8 mouse cellular contexts compared by ENCODE assay signal in the genomic region with DNA sequence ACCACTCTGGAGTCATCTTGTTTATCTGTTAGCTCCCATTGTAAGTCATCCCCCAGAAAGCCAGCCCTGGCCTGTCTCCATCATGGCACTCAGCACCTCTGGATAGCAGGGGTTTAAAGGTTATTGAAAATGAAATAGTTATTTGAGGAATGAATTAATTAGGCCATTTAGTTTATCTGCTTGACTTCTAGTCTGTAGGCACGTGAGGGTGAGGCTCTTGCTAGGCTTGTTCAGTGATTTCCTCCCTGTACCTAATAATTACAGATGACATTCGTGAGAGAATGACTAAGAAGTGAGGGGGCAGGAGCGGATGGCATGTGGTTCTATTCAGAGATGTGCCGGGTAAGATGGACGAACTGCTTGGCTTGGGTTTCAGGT. TPM values are rescaled to one million over a fixed set of nuclear protein-coding genes. Genes with fewer than 3 reads are reported as not detected.
DNase-seq lines count a peak whose midpoint lies in the region; ATAC-seq and TF ChIP-seq lines count a peak whose summit lies in the region.

No protein-coding gene starts in this region.

- peaks cover 12% of the 10 kb centered on the region for H3K36me3 ChIP-seq in liver, embryonic 14.5 days (replicated peaks; ENCODE audit: control insufficient read depth, insufficient read depth, low read depth)

- peak overlapping the region; percentile 76 for H3K4me2 ChIP-seq in liver, embryonic 14.5 days (ENCODE audit: low read depth)

- H3K27me3 ChIP-seq in liver, embryonic 14.5 days (ENCODE audit: control insufficient read depth, insufficient read depth, low read length) = no peaks in the 10 kb centered on the region

- H3K4me3 ChIP-seq in gastrocnemius, adult 2 months = peak overlapping the region; percentile 98
- peak overlapping the region; percentile 53 to 61 for H3K4me3 ChIP-seq in liver, embryonic 14.5 days (ENCODE audit: insufficient read depth in 1 of 2, low read depth in 2 of 2, low read length in 2 of 2)

- WGBS in liver, embryonic 14.5 days (ENCODE audit: insufficient replicate concordance) = 82% methylated on average over 5 of the region's 5 CpGs

- H3K4me1 ChIP-seq in liver, embryonic 14.5 days (replicated peaks; ENCODE audit: control insufficient read depth in 2 of 2, insufficient read depth in 2 of 2, low read length in 1 of 2) = peaks cover 27 to 33% of the 10 kb centered on the region in 2 experiments

- peak overlapping the region; percentile 94 for H3K27ac ChIP-seq in gastrocnemius, adult 2 months
- peak overlapping the region; percentile 79 for H3K27ac ChIP-seq in liver, embryonic 14.5 days

- no peak for DNase-seq in gastrocnemius, adult 2 months
- DNase-seq in gastrocnemius, postnatal 25 days = no peak
- peak; percentile 14 for DNase-seq in thymus, postnatal 25 days
- DNase-seq in thymus, postnatal 0 days (ENCODE audit: low spot score) = no peak
- no peak for DNase-seq in liver, embryonic 14.5 days (ENCODE audit: low read depth in 3 of 3, low spot score in 3 of 3)
- DNase-seq in urinary bladder, postnatal 4 days (ENCODE audit: low spot score in 2 of 2) = no peak
- no peak for DNase-seq in layer of hippocampus, adult 8-10 months (ENCODE audit: low spot score in 2 of 2)
- no peak for DNase-seq in layer of hippocampus, adult 9-11 months

- H3K9me3 ChIP-seq in liver, embryonic 14.5 days (ENCODE audit: control insufficient read depth, low read length) = no peaks in the 10 kb centered on the region

- H3K9ac ChIP-seq in liver, embryonic 14.5 days (replicated peaks) = peak overlapping the region; percentile 55

- intact Hi-C loops in gastrocnemius, adult 2 months (cut with DNase I) = no loop called here

- no peak for ATAC-seq in liver, embryonic 14.5 days (ENCODE audit: insufficient read depth)

- no peak for TF ChIP-seq EP300 in liver, embryonic 14.5 days (IDR thresholded peaks at IDR 0.05; ENCODE audit: low read depth)

- no peak for TF ChIP-seq CTCF in gastrocnemius, adult 2 months (IDR thresholded peaks at IDR 0.05)
- TF ChIP-seq CTCF in liver, embryonic 14.5 days (IDR thresholded peaks at IDR 0.05; ENCODE audit: low read depth) = no peak

RNA-seq across cellular contexts. Expression of gene Prelid3b, which starts 0.7 kb away (rescaled TPM):
- total RNA-seq in gastrocnemius, adult 2 months (2021) = 10 to 100 TPM; 38.7 to 56.3 TPM
- total RNA-seq in gastrocnemius, postnatal 25 days (2021) = 10 to 100 TPM; 51.4 to 52.9 TPM
- polyA plus RNA-seq in thymus, postnatal 0 days (2015; fragmentation: Nextera tagmentation; extraction: Ambion mirVana) = 149 TPM in 2 replicates
- 43.3 and 60.7 TPM in 2 replicates for polyA plus RNA-seq in liver, embryonic 14.5 days (2012; rRNA removed)
- 90.8 and 96.6 TPM in 2 replicates for polyA plus RNA-seq in liver, embryonic 14.5 days (2014; fragmentation: Nextera tagmentation; extraction: Ambion mirVana)
- total RNA-seq in layer of hippocampus, adult 8-10 months (2022) = 10 to 100 TPM; 42.6 to 54.6 (median 49.4) TPM

RNA-seq across cellular contexts. Expression of gene Atp5e, which starts 9.6 kb away (rescaled TPM):
- 1,000 to 10,000 TPM; 1,018 to 1,329 TPM for total RNA-seq in gastrocnemius, adult 2 months (2021)
- 1,000 to 10,000 TPM; 1,235 to 1,264 TPM for total RNA-seq in gastrocnemius, postnatal 25 days (2021)
- polyA plus RNA-seq in thymus, postnatal 0 days (2015; fragmentation: Nextera tagmentation; extraction: Ambion mirVana) = 855 and 901 TPM in 2 replicates
- 145 and 238 TPM in 2 replicates for polyA plus RNA-seq in liver, embryonic 14.5 days (2012; rRNA removed)
- 467 and 483 TPM in 2 replicates for polyA plus RNA-seq in liver, embryonic 14.5 days (2014; fragmentation: Nextera tagmentation; extraction: Ambion mirVana)
- total RNA-seq in layer of hippocampus, adult 8-10 months (2022) = 100 to 1,000 TPM; 247 to 327 (median 290) TPM

RNA-seq across cellular contexts. Expression of gene Tubb1, which starts 23.0 kb away (rescaled TPM):
- total RNA-seq in gastrocnemius, adult 2 months (2021) = not detected
- total RNA-seq in gastrocnemius, postnatal 25 days (2021) = under 1 TPM; 0.20 to 0.32 TPM
- 0.22 TPM in 1 of 2 replicates, not detected in the other for polyA plus RNA-seq in thymus, postnatal 0 days (2015; fragmentation: Nextera tagmentation; extraction: Ambion mirVana)
- 24.3 and 25.5 TPM in 2 replicates for polyA plus RNA-seq in liver, embryonic 14.5 days (2012; rRNA removed)
- 24.9 and 32.2 TPM in 2 replicates for polyA plus RNA-seq in liver, embryonic 14.5 days (2014; fragmentation: Nextera tagmentation; extraction: Ambion mirVana)
- under 1 TPM in 2 of 4 experiments, not detected in 2; 0.33 to 0.52 TPM for total RNA-seq in layer of hippocampus, adult 8-10 months (2022)

RNA-seq across cellular contexts. Expression of gene Ctsz, which starts 34.7 kb away (rescaled TPM):
- 10 to 100 TPM; 24.3 to 25.0 TPM for total RNA-seq in gastrocnemius, adult 2 months (2021)
- 10 to 100 TPM; 21.2 to 37.0 TPM for total RNA-seq in gastrocnemius, postnatal 25 days (2021)
- polyA plus RNA-seq in thymus, postnatal 0 days (2015; fragmentation: Nextera tagmentation; extraction: Ambion mirVana) = 133 and 141 TPM in 2 replicates
- polyA plus RNA-seq in liver, embryonic 14.5 days (2012; rRNA removed) = 61.0 and 71.0 TPM in 2 replicates
- 96.9 and 98.5 TPM in 2 replicates for polyA plus RNA-seq in liver, embryonic 14.5 days (2014; fragmentation: Nextera tagmentation; extraction: Ambion mirVana)
- total RNA-seq in layer of hippocampus, adult 8-10 months (2022) = 100 to 1,000 TPM in 2 of 4 experiments, 10 to 100 TPM in 2; 33.2 to 287 (median 121) TPM

RNA-seq across cellular contexts. Expression of gene Nelfcd, which starts 57.9 kb away (rescaled TPM):
- 10 to 100 TPM; 18.2 to 23.2 TPM for total RNA-seq in gastrocnemius, adult 2 months (2021)
- 10 to 100 TPM; 19.3 to 21.8 TPM for total RNA-seq in gastrocnemius, postnatal 25 days (2021)
- 83.8 and 87.2 TPM in 2 replicates for polyA plus RNA-seq in thymus, postnatal 0 days (2015; fragmentation: Nextera tagmentation; extraction: Ambion mirVana)
- polyA plus RNA-seq in liver, embryonic 14.5 days (2012; rRNA removed) = 54.1 and 58.2 TPM in 2 replicates
- polyA plus RNA-seq in liver, embryonic 14.5 days (2014; fragmentation: Nextera tagmentation; extraction: Ambion mirVana) = 62.1 and 70.0 TPM in 2 replicates
- 10 to 100 TPM; 51.7 to 60.3 (median 54.7) TPM for total RNA-seq in layer of hippocampus, adult 8-10 months (2022)
